10 mouse cellular contexts compared by ENCODE assay signal in genomic region chr14:54870861-54871260, GRCm38 (mm10). TPM values are rescaled to one million over a fixed set of nuclear protein-coding genes. Genes with fewer than 3 reads are reported as not detected.
DNase-seq lines count a peak whose midpoint lies in the region; ATAC-seq lines count a peak whose summit lies in the region.
"Had no signal": no experiment of that assay in that cellular context is flagged by ENCODE, and none has a peak within 500 bp of the region (broad histone marks: within the 10 kb centered on the region; RNA-seq: fewer than 3 reads in every experiment).

Homez (minus strand) TSS chr14:54870961.

- H3K9me3 ChIP-seq in lung, embryonic 15.5 days, result no peaks in the 10 kb centered on the region
- H3K9me3 ChIP-seq in hindbrain, embryonic 14.5 days (ENCODE audit: control insufficient read depth, low read length), result no peaks in the 10 kb centered on the region
- H3K9me3 ChIP-seq in midbrain, embryonic 16.5 days (replicated peaks; ENCODE audit: control insufficient read depth, low read length, poor library complexity, severe bottlenecking), result no peaks in the 10 kb centered on the region

- no peak within 1 kb of the TSS for H3K4me3 ChIP-seq in lung, embryonic 15.5 days
- H3K4me3 ChIP-seq in hindbrain, embryonic 14.5 days (replicated peaks; ENCODE audit: low read length), result no peak within 1 kb of the TSS
- no peak within 1 kb of the TSS for H3K4me3 ChIP-seq in midbrain, embryonic 16.5 days (ENCODE audit: low read depth, low read length)

- ATAC-seq in lung, embryonic 15.5 days (ENCODE audit: borderline replicate concordance, extremely low read depth, low FRiP score, low TSS enrichment), result no peak
- ATAC-seq in hindbrain, embryonic 14.5 days (ENCODE audit: low FRiP score), result no peak
- ATAC-seq in midbrain, embryonic 16.5 days, result no peak
- no peak for ATAC-seq in granulocyte monocyte progenitor cell, adult 5-6 weeks (replicated peaks; ENCODE audit: poor library complexity, severe bottlenecking)

- no peak within 1 kb of the TSS for H3K9ac ChIP-seq in lung, embryonic 15.5 days
- H3K9ac ChIP-seq in hindbrain, embryonic 14.5 days, result no peak within 1 kb of the TSS
- H3K9ac ChIP-seq in midbrain, embryonic 16.5 days (ENCODE audit: low read depth, low read length), result no peak within 1 kb of the TSS

- no peak within 1 kb of the TSS for H3K4me2 ChIP-seq in lung, embryonic 15.5 days
- H3K4me2 ChIP-seq in hindbrain, embryonic 14.5 days (replicated peaks), result no peak within 1 kb of the TSS
- H3K4me2 ChIP-seq in midbrain, embryonic 16.5 days (ENCODE audit: low read length), result no peak within 1 kb of the TSS

- H3K27me3 ChIP-seq in lung, embryonic 15.5 days, result no peaks in the 10 kb centered on the region
- no peaks in the 10 kb centered on the region for H3K27me3 ChIP-seq in hindbrain, embryonic 14.5 days (ENCODE audit: control insufficient read depth, insufficient read depth, low read length)
- H3K27me3 ChIP-seq in midbrain, embryonic 16.5 days (ENCODE audit: control insufficient read depth, insufficient read depth, low read depth, low read length), result no peaks in the 10 kb centered on the region

- WGBS in lung, embryonic 15.5 days, result 89% methylated on average over 5 of the region's 5 CpGs
- 88% methylated on average over 5 of the region's 5 CpGs for WGBS in hindbrain, embryonic 14.5 days
- WGBS in midbrain, embryonic 16.5 days, result 90% methylated on average over 5 of the region's 5 CpGs

- no peaks in the 10 kb centered on the region for H3K36me3 ChIP-seq in lung, embryonic 15.5 days
- peaks cover 7% of the 10 kb centered on the region for H3K36me3 ChIP-seq in hindbrain, embryonic 14.5 days (replicated peaks; ENCODE audit: control insufficient read depth, insufficient read depth)
- H3K36me3 ChIP-seq in midbrain, embryonic 16.5 days (ENCODE audit: control insufficient read depth, insufficient read depth, low read length), result peaks cover 2% of the 10 kb centered on the region; the same call in 1 of the 2 replicates

- no peak within 1 kb of the TSS for H3K27ac ChIP-seq in lung, embryonic 15.5 days
- no peak within 1 kb of the TSS for H3K27ac ChIP-seq in hindbrain, embryonic 14.5 days
- no peak within 1 kb of the TSS for H3K27ac ChIP-seq in midbrain, embryonic 16.5 days (ENCODE audit: low read length)

- no peak for DNase-seq in adrenal gland, adult 2 months
- DNase-seq in adrenal gland, adult (ENCODE audit: inconsistent age in 2 of 2, low spot score in 1 of 2), result no peak
- no peak for DNase-seq in lung, postnatal 25 days (ENCODE audit: low spot score)
- no peak for DNase-seq in hindbrain, embryonic 14.5 days (ENCODE audit: low spot score)
- no peak for DNase-seq in heart, postnatal 10 days
- DNase-seq: cerebellum, adult 9-10 months; lung, postnatal 14 days had no signal

- intact Hi-C loops in heart, postnatal 10 days (cut with DNase I), result no loop called here

- peaks cover 5% of the 10 kb centered on the region for H3K4me1 ChIP-seq in lung, embryonic 15.5 days
- H3K4me1 ChIP-seq in hindbrain, embryonic 14.5 days (replicated peaks; ENCODE audit: control insufficient read depth, insufficient read depth, low read length), result peaks cover 8% of the 10 kb centered on the region; the same call in 1 of the 2 replicates
- H3K4me1 ChIP-seq in midbrain, embryonic 16.5 days (ENCODE audit: control insufficient read depth, insufficient read depth, low read length), result peaks cover 10% of the 10 kb centered on the region

RNA-seq across cellular contexts. Expression of gene Homez, which starts in this region (rescaled TPM):
- total RNA-seq in adrenal gland, adult 2 months (2021), result 10 to 100 TPM; 12.1 to 18.8 TPM
- polyA plus RNA-seq in adrenal gland, adult 2 months (2012; rRNA removed), result 3.5 and 4.1 TPM in 2 replicates
- 10.0 and 11.4 TPM in 2 replicates for polyA plus RNA-seq in lung, embryonic 15.5 days (2015; fragmentation: Nextera tagmentation; extraction: Ambion mirVana)
- 10.7 and 10.8 TPM in 2 replicates for polyA plus RNA-seq in hindbrain, embryonic 14.5 days (2014; fragmentation: Nextera tagmentation; extraction: Ambion mirVana)
- polyA plus RNA-seq in midbrain, embryonic 16.5 days (2015; fragmentation: Nextera tagmentation; extraction: Ambion mirVana), result 13.2 and 14.5 TPM in 2 replicates
- 14.3 and 19.1 TPM in 2 replicates for total RNA-seq in granulocyte monocyte progenitor cell, adult 5-6 weeks (2014; fragmentation: Nextera tagmentation)
- 8.4 and 8.7 TPM in 2 replicates for total RNA-seq in granulocyte monocyte progenitor cell, adult 5-6 weeks (2017)
- 10 to 100 TPM in 1 of 2 experiments, 1 to 10 TPM in 1; 8.7 to 11.2 TPM for total RNA-seq in heart, postnatal 10 days (2021)
